Mouse (Mus musculus): ENCODE data around the gene Ptma. TPM values are rescaled to one million over a fixed set of nuclear protein-coding genes. Genes with fewer than 3 reads are reported as not detected.
"Not testable (repeated sequence)": the region's sequence is repeated elsewhere in the genome, so short reads cannot be mapped to it uniquely, and the experiment has no call there.

Gene Ptma
- polyA plus RNA-seq, 1 experiment from 2014 or later, result 2,609 TPM

- Histone ChIP-seq H3K9me3 (ENCODE audit: control insufficient read depth, low read length) (no peaks in the 10 kb centered on the region), H3K4me1 (replicated peaks; ENCODE audit: control insufficient read depth, insufficient read depth, low read length) (peaks cover 13% of the 10 kb centered on the region), H3K4me3 (ENCODE audit: low read length) (no peak overlapping the region), H3K36me3 (ENCODE audit: control insufficient read depth, insufficient read depth, low read length) (no peaks in the 10 kb centered on the region), H3K4me2 (ENCODE audit: low read depth, low read length) (no peak overlapping the region), H3K9ac (ENCODE audit: low read length) (no peak overlapping the region), H3K27ac (ENCODE audit: low read length) (no peak overlapping the region), H3K27me3 (ENCODE audit: control insufficient read depth, insufficient read depth, low read depth, low read length) (no peaks in the 10 kb centered on the region)
- no peak for ATAC-seq (ENCODE audit: low read depth)
- 94% methylated on average over 1 of the region's 1 CpGs for WGBS
Measured at GRCm38 (mm10) chr1:86485346-86485745, 41.2 kb upstream of the Ptma start.

GRCm38 (mm10) chr1:86485858-86486257, 40.7 kb upstream of the Ptma start:
- H3K4me3 ChIP-seq (ENCODE audit: low read length); H3K9ac ChIP-seq (ENCODE audit: low read length); H3K36me3 ChIP-seq (ENCODE audit: control insufficient read depth, insufficient read depth, low read length); H3K27me3 ChIP-seq (ENCODE audit: control insufficient read depth, insufficient read depth, low read depth, low read length); H3K9me3 ChIP-seq (ENCODE audit: control insufficient read depth, low read length); ATAC-seq (ENCODE audit: low read depth); H3K27ac ChIP-seq (ENCODE audit: low read length); H3K4me2 ChIP-seq (ENCODE audit: low read depth, low read length): not testable (repeated sequence)
- WGBS, result 93% methylated on average over 5 of the region's 6 CpGs
- H3K4me1 ChIP-seq (replicated peaks; ENCODE audit: control insufficient read depth, insufficient read depth, low read length), result peaks cover 17% of the 10 kb centered on the region

DNA sequence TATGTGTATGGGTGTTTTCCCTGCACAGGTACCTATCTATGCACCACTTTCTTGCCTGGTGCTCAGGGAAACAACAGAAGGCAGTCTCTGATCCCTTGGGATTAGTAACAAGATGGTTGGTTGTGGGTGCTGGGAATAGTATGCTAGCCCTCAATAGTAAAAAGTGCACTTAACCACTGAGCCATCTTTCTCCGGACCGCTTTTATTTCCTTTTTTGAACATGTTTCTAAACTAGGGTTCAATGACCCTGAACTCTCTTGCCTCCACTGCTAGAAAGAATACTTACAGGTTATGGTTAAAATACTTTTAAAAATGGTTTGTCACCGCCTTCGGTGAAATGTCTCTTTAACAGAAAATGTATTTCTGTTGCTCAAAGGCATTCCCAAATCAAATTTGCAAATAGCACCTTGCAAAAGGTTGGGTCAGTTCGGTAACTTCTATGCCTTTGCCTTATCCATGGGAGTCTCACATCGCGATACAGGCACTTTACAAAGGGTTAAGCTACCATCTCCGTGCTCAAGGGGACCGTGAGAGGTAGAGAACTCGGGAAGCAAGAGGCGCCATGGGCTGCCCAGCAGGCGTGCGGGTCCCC, 39.7 kb upstream of the Ptma start:
- H3K36me3 ChIP-seq (ENCODE audit: control insufficient read depth, insufficient read depth, low read length), result no peaks in the 10 kb centered on the region
- peak overlapping the region; percentile 82 for H3K9ac ChIP-seq (ENCODE audit: low read length)
- H3K4me3 ChIP-seq (ENCODE audit: low read length), result peak overlapping the region; percentile 72
- H3K4me2 ChIP-seq (ENCODE audit: low read depth, low read length), result peak overlapping the region; percentile 67
- peak overlapping the region; percentile 96 for H3K27ac ChIP-seq (ENCODE audit: low read length)
- ATAC-seq (ENCODE audit: low read depth), result no peak; the same call in 1 of the 2 replicates
- no peaks in the 10 kb centered on the region for H3K9me3 ChIP-seq (ENCODE audit: control insufficient read depth, low read length)
- 6% methylated on average over 13 of the region's 13 CpGs for WGBS
- H3K4me1 ChIP-seq (replicated peaks; ENCODE audit: control insufficient read depth, insufficient read depth, low read length), result peaks cover 24% of the 10 kb centered on the region
- no peaks in the 10 kb centered on the region for H3K27me3 ChIP-seq (ENCODE audit: control insufficient read depth, insufficient read depth, low read depth, low read length)

DNA sequence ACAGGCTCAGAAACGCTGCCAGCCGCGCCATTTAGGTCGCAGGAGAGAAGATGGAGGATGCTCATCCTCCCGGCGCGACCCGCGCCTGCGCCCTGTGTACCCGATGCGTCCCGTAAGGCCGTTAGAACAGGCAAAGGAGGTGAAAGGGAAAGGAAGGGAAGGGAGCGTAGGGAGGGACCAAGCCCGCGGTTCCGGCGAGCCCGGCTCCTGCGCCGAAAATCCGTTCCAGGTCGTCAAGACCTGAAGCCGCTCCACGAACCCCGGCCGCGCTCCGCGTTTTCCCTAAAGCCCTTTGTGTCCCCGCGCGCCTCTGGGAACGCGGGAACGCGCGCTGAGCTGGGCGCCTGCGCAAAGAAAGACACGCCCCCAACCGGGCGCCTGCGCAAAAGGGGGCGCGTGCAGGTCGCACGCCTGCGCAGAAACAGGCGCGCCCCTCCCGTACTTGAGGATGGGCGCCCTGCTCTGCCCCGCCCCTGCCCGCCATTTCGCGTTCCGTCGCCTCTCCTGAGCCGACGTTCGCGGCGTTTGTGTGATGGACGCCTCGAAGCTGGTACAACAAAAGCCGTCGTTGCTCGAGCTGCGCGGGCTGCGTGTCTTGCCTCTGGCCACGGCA, 39.1 kb upstream of the Ptma start:
- WGBS, result under 1% methylated on average over 74 of the region's 74 CpGs
- peak overlapping the region; percentile 72 for H3K4me3 ChIP-seq (ENCODE audit: low read length)
- ATAC-seq (ENCODE audit: low read depth), result peak; percentile 95
- peak overlapping the region; percentile 97 for H3K27ac ChIP-seq (ENCODE audit: low read length)
- no peaks in the 10 kb centered on the region for H3K9me3 ChIP-seq (ENCODE audit: control insufficient read depth, low read length)
- peak overlapping the region; percentile 67 for H3K4me2 ChIP-seq (ENCODE audit: low read depth, low read length)
- H3K27me3 ChIP-seq (ENCODE audit: control insufficient read depth, insufficient read depth, low read depth, low read length), result no peaks in the 10 kb centered on the region
- H3K36me3 ChIP-seq (ENCODE audit: control insufficient read depth, insufficient read depth, low read length), result no peaks in the 10 kb centered on the region
- H3K9ac ChIP-seq (ENCODE audit: low read length), result peak overlapping the region; percentile 99
- peaks cover 30% of the 10 kb centered on the region for H3K4me1 ChIP-seq (replicated peaks; ENCODE audit: control insufficient read depth, insufficient read depth, low read length)

GRCm38 (mm10) chr1:86487908-86488314, 38.6 kb upstream of the Ptma start:
- peak overlapping the region; percentile 97 for H3K27ac ChIP-seq (ENCODE audit: low read length)
- H3K27me3 ChIP-seq (ENCODE audit: control insufficient read depth, insufficient read depth, low read depth, low read length), result no peaks in the 10 kb centered on the region
- H3K9me3 ChIP-seq (ENCODE audit: control insufficient read depth, low read length), result no peaks in the 10 kb centered on the region
- no peaks in the 10 kb centered on the region for H3K36me3 ChIP-seq (ENCODE audit: control insufficient read depth, insufficient read depth, low read length)
- peak overlapping the region; percentile 59 for H3K4me2 ChIP-seq (ENCODE audit: low read depth, low read length)
- peak; percentile 32 for ATAC-seq (ENCODE audit: low read depth)
- H3K9ac ChIP-seq (ENCODE audit: low read length), result peak overlapping the region; percentile 99
- H3K4me1 ChIP-seq (replicated peaks; ENCODE audit: control insufficient read depth, insufficient read depth, low read length), result peaks cover 35% of the 10 kb centered on the region
- 5% methylated on average over 20 of the region's 20 CpGs for WGBS
- H3K4me3 ChIP-seq (ENCODE audit: low read length), result peak overlapping the region; percentile 69

- peak overlapping the region; percentile 97 for H3K27ac ChIP-seq (ENCODE audit: low read length)
- peaks cover 35% of the 10 kb centered on the region for H3K4me1 ChIP-seq (replicated peaks; ENCODE audit: control insufficient read depth, insufficient read depth, low read length)
- H3K36me3 ChIP-seq (ENCODE audit: control insufficient read depth, insufficient read depth, low read length), result no peaks in the 10 kb centered on the region
- no peaks in the 10 kb centered on the region for H3K27me3 ChIP-seq (ENCODE audit: control insufficient read depth, insufficient read depth, low read depth, low read length)
- ATAC-seq (ENCODE audit: low read depth), result no peak
- H3K9me3 ChIP-seq (ENCODE audit: control insufficient read depth, low read length), result no peaks in the 10 kb centered on the region
- peak overlapping the region; percentile 99 for H3K9ac ChIP-seq (ENCODE audit: low read length)
- 40% methylated on average over 7 of the region's 7 CpGs for WGBS
- peak overlapping the region; percentile 69 for H3K4me3 ChIP-seq (ENCODE audit: low read length)
- peak overlapping the region; percentile 59 for H3K4me2 ChIP-seq (ENCODE audit: low read depth, low read length)
Measured at GRCm38 (mm10) chr1:86488326-86488725, 38.2 kb upstream of the Ptma start.

GRCm38 (mm10) chr1:86488774-86489173, 37.8 kb upstream of the Ptma start:
- peaks cover 35% of the 10 kb centered on the region for H3K4me1 ChIP-seq (replicated peaks; ENCODE audit: control insufficient read depth, insufficient read depth, low read length)
- WGBS, result 90% methylated on average over 4 of the region's 4 CpGs
- no peaks in the 10 kb centered on the region for H3K27me3 ChIP-seq (ENCODE audit: control insufficient read depth, insufficient read depth, low read depth, low read length)
- H3K27ac ChIP-seq (ENCODE audit: low read length), result peak overlapping the region; percentile 97
- no peak for ATAC-seq (ENCODE audit: low read depth)
- H3K9me3 ChIP-seq (ENCODE audit: control insufficient read depth, low read length), result no peaks in the 10 kb centered on the region
- H3K4me2 ChIP-seq (ENCODE audit: low read depth, low read length), result peak overlapping the region; percentile 59
- H3K4me3 ChIP-seq (ENCODE audit: low read length), result peak overlapping the region; percentile 69
- H3K36me3 ChIP-seq (ENCODE audit: control insufficient read depth, insufficient read depth, low read length), result no peaks in the 10 kb centered on the region
- peak overlapping the region; percentile 99 for H3K9ac ChIP-seq (ENCODE audit: low read length)

- WGBS, result 92% methylated on average over 4 of the region's 4 CpGs
- Histone ChIP-seq H3K4me1 (replicated peaks; ENCODE audit: control insufficient read depth, insufficient read depth, low read length) (peaks cover 35% of the 10 kb centered on the region), H3K9me3 (ENCODE audit: control insufficient read depth, low read length) (no peaks in the 10 kb centered on the region), H3K9ac (ENCODE audit: low read length) (no peak overlapping the region), H3K4me3 (ENCODE audit: low read length) (no peak overlapping the region), H3K4me2 (ENCODE audit: low read depth, low read length) (no peak overlapping the region), H3K36me3 (ENCODE audit: control insufficient read depth, insufficient read depth, low read length) (no peaks in the 10 kb centered on the region), H3K27ac (ENCODE audit: low read length) (no peak overlapping the region), H3K27me3 (ENCODE audit: control insufficient read depth, insufficient read depth, low read depth, low read length) (no peaks in the 10 kb centered on the region)
- ATAC-seq (ENCODE audit: low read depth), result no peak
Measured at GRCm38 (mm10) chr1:86489901-86490300, 36.6 kb upstream of the Ptma start.

DNA sequence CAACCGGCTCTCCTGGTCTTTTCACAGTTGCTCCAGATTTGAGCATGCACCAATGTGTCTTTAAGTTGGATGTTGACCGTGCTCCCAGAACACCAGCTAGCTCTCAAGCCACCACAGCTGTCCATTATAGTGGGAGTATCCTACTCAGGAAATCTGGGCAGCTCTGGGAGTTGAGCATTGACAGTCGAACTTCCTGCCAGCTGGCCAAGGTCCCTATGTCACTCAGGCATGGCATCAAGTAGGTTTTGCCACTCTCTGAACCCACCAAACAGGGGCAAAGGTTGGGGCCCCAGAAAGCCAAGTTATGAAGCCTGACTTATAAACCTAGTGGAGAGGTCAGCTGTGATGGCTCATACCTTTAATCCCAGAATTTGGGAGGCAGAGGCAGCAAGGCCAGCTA, 35.8 kb upstream of the Ptma start:
- Histone ChIP-seq H3K9ac (ENCODE audit: low read length) (no peak overlapping the region), H3K27me3 (ENCODE audit: control insufficient read depth, insufficient read depth, low read depth, low read length) (no peaks in the 10 kb centered on the region), H3K4me2 (ENCODE audit: low read depth, low read length) (no peak overlapping the region), H3K36me3 (ENCODE audit: control insufficient read depth, insufficient read depth, low read length) (no peaks in the 10 kb centered on the region), H3K27ac (ENCODE audit: low read length) (peak overlapping the region; percentile 99), H3K9me3 (ENCODE audit: control insufficient read depth, low read length) (no peaks in the 10 kb centered on the region), H3K4me1 (replicated peaks; ENCODE audit: control insufficient read depth, insufficient read depth, low read length) (peaks cover 35% of the 10 kb centered on the region), H3K4me3 (ENCODE audit: low read length) (no peak overlapping the region)
- 81% methylated on average over 3 of the region's 3 CpGs for WGBS
- ATAC-seq (ENCODE audit: low read depth), result no peak
